Comparison of ENCODE assay signal across 8 mouse cellular contexts in the genomic region with DNA sequence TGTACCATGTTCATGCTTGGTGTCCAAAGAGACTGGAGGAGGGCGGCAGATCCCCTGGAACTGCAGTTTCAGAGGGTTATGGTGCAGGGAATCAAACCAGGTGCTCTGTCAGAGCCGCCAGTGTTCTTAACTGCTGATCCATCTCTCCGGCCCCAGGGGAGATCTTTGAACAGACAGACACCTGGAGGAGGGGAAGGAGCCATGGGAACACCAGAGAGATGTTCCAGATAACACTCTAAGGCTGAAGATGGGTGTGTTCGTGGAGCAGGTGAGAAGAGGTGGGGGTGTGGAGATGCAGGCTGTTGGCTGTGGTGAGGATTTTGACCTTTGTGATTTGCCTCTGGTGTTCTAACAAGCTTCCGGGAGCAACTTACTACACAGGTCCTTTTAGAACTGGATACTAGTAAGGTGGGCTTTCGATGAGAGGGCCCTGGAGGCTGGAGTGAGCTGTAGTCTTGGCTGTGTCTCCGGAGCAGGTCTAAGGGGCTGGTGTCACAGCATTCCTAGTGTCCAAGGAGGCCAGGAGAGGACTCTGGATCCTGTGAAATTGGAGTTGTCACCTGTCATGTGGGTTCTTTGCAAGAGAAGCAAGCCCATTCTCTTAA. TPM values are rescaled to one million over a fixed set of nuclear protein-coding genes. Genes with fewer than 3 reads are reported as not detected.
A peak's percentile ranks its signal among the peaks of the same experiment; 100 is the strongest.
DNase-seq lines count a peak whose midpoint lies in the region; ATAC-seq and TF ChIP-seq lines count a peak whose summit lies in the region.

No protein-coding gene starts in this region.

- H3K4me1 ChIP-seq in kidney, postnatal 0 days (replicated peaks; ENCODE audit: insufficient read depth, low read length), result peaks cover 22% of the 10 kb centered on the region; the same call in 1 of the 2 replicates
- peaks cover 10% of the 10 kb centered on the region for H3K4me1 ChIP-seq in bone marrow macrophage, adult 2 months (ENCODE audit: control insufficient read depth, insufficient read depth, low read length)
- H3K4me1 ChIP-seq in forebrain, embryonic 11.5 days (replicated peaks; ENCODE audit: control insufficient read depth, insufficient read depth, low read length), result peaks cover 30% of the 10 kb centered on the region
- H3K4me1 ChIP-seq in liver, postnatal 0 days (ENCODE audit: insufficient read depth), result peaks cover 48% of the 10 kb centered on the region

- no peak for TF ChIP-seq POLR2A in bone marrow macrophage, adult 2 months (IDR thresholded peaks at IDR 0.05; ENCODE audit: borderline replicate concordance, low read depth, low read length)

- no peak for DNase-seq in kidney, postnatal 0 days (ENCODE audit: low spot score)
- no peak for DNase-seq in kidney, postnatal 4 days
- no peak for DNase-seq in forebrain, embryonic 11.5 days (ENCODE audit: low spot score)
- no peak for DNase-seq in liver, postnatal 0 days
- DNase-seq in layer of hippocampus, adult 9-10 months (ENCODE audit: low spot score), result no peak
- DNase-seq in adrenal gland, postnatal 25 days, result no peak

- TF ChIP-seq CTCF in kidney, postnatal 0 days (IDR thresholded peaks at IDR 0.05; ENCODE audit: low read depth), result no peak
- TF ChIP-seq CTCF in bone marrow macrophage, adult 2 months (IDR thresholded peaks at IDR 0.05; ENCODE audit: low read depth, low read length), result no peak
- no peak for TF ChIP-seq CTCF in liver, postnatal 0 days (IDR thresholded peaks at IDR 0.05; ENCODE audit: low read depth)

- H3K36me3 ChIP-seq in kidney, postnatal 0 days (ENCODE audit: insufficient read depth, low read length), result peaks cover 8% of the 10 kb centered on the region; the same call in 1 of the 2 replicates
- H3K36me3 ChIP-seq in forebrain, embryonic 11.5 days (ENCODE audit: control insufficient read depth, insufficient read depth, low read length), result no peaks in the 10 kb centered on the region
- peaks cover 14% of the 10 kb centered on the region for H3K36me3 ChIP-seq in liver, postnatal 0 days (replicated peaks; ENCODE audit: insufficient read depth, low read length)

- ATAC-seq in kidney, postnatal 0 days (replicated peaks; ENCODE audit: low FRiP score, low read depth), result no peak
- no peak for ATAC-seq in forebrain, embryonic 11.5 days (replicated peaks; ENCODE audit: low FRiP score)
- no peak for ATAC-seq in liver, postnatal 0 days
- ATAC-seq in activated CD4-positive, CD25-positive, alpha-beta regulatory T cell, adult 4 months, result no peak

- no peaks in the 10 kb centered on the region for H3K27me3 ChIP-seq in kidney, postnatal 0 days (ENCODE audit: insufficient read depth, low read length)
- H3K27me3 ChIP-seq in forebrain, embryonic 11.5 days (ENCODE audit: control insufficient read depth, insufficient read depth, low read length), result 0 out of 2 replicates have a peak, but pooled peaks cover 2% of the 10 kb centered on the region
- no peaks in the 10 kb centered on the region for H3K27me3 ChIP-seq in liver, postnatal 0 days (ENCODE audit: insufficient read depth, low read length)

- no peak overlapping the region for H3K4me2 ChIP-seq in kidney, postnatal 0 days (ENCODE audit: low read length)
- H3K4me2 ChIP-seq in forebrain, embryonic 11.5 days (ENCODE audit: low read depth, low read length, severe bottlenecking), result no peak overlapping the region
- no peak overlapping the region for H3K4me2 ChIP-seq in liver, postnatal 0 days (ENCODE audit: low read depth, low read length)

- H3K27ac ChIP-seq in kidney, postnatal 0 days, result peak overlapping the region; percentile 98
- H3K27ac ChIP-seq in bone marrow macrophage, adult 2 months (ENCODE audit: insufficient read depth, low read depth, low read length), result peak overlapping the region; percentile 100
- no peak overlapping the region for H3K27ac ChIP-seq in forebrain, embryonic 11.5 days (ENCODE audit: low read depth, low read length)
- peak overlapping the region; percentile 100 for H3K27ac ChIP-seq in liver, postnatal 0 days (ENCODE audit: low read depth)

- 74% methylated on average over 7 of the region's 7 CpGs for WGBS in kidney, postnatal 0 days
- 83% methylated on average over 7 of the region's 7 CpGs for WGBS in forebrain, embryonic 11.5 days
- 77% methylated on average over 7 of the region's 7 CpGs for WGBS in liver, postnatal 0 days (ENCODE audit: insufficient replicate concordance)

- no peak for TF ChIP-seq EP300 in liver, postnatal 0 days (IDR thresholded peaks at IDR 0.05; ENCODE audit: low read depth)

- H3K4me3 ChIP-seq in kidney, postnatal 0 days (replicated peaks; ENCODE audit: low read depth, low read length), result no peak overlapping the region
- no peak overlapping the region for H3K4me3 ChIP-seq in bone marrow macrophage, adult 2 months (ENCODE audit: insufficient read depth, low read length)
- no peak overlapping the region for H3K4me3 ChIP-seq in forebrain, embryonic 11.5 days (ENCODE audit: low read depth, low read length)
- no peak overlapping the region for H3K4me3 ChIP-seq in liver, postnatal 0 days (ENCODE audit: low read depth, low read length)

- no peaks in the 10 kb centered on the region for H3K9me3 ChIP-seq in kidney, postnatal 0 days (replicated peaks; ENCODE audit: low read length)
- H3K9me3 ChIP-seq in forebrain, embryonic 11.5 days (ENCODE audit: control insufficient read depth, low read length), result no peaks in the 10 kb centered on the region
- no peaks in the 10 kb centered on the region for H3K9me3 ChIP-seq in liver, postnatal 0 days (ENCODE audit: low read length)

- no peak overlapping the region for H3K9ac ChIP-seq in kidney, postnatal 0 days (ENCODE audit: low read depth, low read length)
- H3K9ac ChIP-seq in forebrain, embryonic 11.5 days (ENCODE audit: low read length), result 0 out of 2 replicates have a peak overlapping the region, but pooled peaks have one; percentile 16
- H3K9ac ChIP-seq in liver, postnatal 0 days (replicated peaks), result no peak overlapping the region

RNA-seq across cellular contexts. Expression of gene Plekhg2, which starts 1.6 kb away (rescaled TPM):
- 29.9 and 33.3 TPM in 2 replicates for polyA plus RNA-seq in kidney, postnatal 0 days (2015; fragmentation: Nextera tagmentation; extraction: Ambion mirVana)
- 11.4 and 14.6 TPM in 2 replicates for polyA plus RNA-seq in bone marrow macrophage, adult 2 months (2012; ENCODE audit: insufficient read depth, insufficient read length, missing spikeins)
- 81.2 and 81.3 TPM in 2 replicates for polyA plus RNA-seq in forebrain, embryonic 11.5 days (2014; fragmentation: Nextera tagmentation; extraction: Ambion mirVana)
- polyA plus RNA-seq in liver, postnatal 0 days (2015; fragmentation: Nextera tagmentation; extraction: Ambion mirVana), result 2.8 and 3.9 TPM in 2 replicates
- total RNA-seq in adrenal gland, postnatal 25 days (2021), result 25.1 and 27.0 TPM in 2 replicates
- polyA plus RNA-seq in activated CD4-positive, CD25-positive, alpha-beta regulatory T cell, adult 4 months (2017; shearing (Covaris generic)), result 10 to 100 TPM; 61.5 to 70.3 TPM

RNA-seq across cellular contexts. Expression of gene Zfp36, which starts 6.1 kb away (rescaled TPM):
- polyA plus RNA-seq in kidney, postnatal 0 days (2015; fragmentation: Nextera tagmentation; extraction: Ambion mirVana), result 18.6 and 19.6 TPM in 2 replicates
- polyA plus RNA-seq in bone marrow macrophage, adult 2 months (2012; ENCODE audit: insufficient read depth, insufficient read length, missing spikeins), result 110 and 119 TPM in 2 replicates
- polyA plus RNA-seq in forebrain, embryonic 11.5 days (2014; fragmentation: Nextera tagmentation; extraction: Ambion mirVana), result 4.5 and 5.2 TPM in 2 replicates
- 13.5 and 21.1 TPM in 2 replicates for polyA plus RNA-seq in liver, postnatal 0 days (2015; fragmentation: Nextera tagmentation; extraction: Ambion mirVana)
- 14.8 and 16.1 TPM in 2 replicates for total RNA-seq in adrenal gland, postnatal 25 days (2021)
- polyA plus RNA-seq in activated CD4-positive, CD25-positive, alpha-beta regulatory T cell, adult 4 months (2017; shearing (Covaris generic)), result 100 to 1,000 TPM; 107 to 125 TPM

RNA-seq across cellular contexts. Expression of gene Med29, which starts 18.5 kb away (rescaled TPM):
- 44.6 and 47.8 TPM in 2 replicates for polyA plus RNA-seq in kidney, postnatal 0 days (2015; fragmentation: Nextera tagmentation; extraction: Ambion mirVana)
- 12.5 and 13.9 TPM in 2 replicates for polyA plus RNA-seq in bone marrow macrophage, adult 2 months (2012; ENCODE audit: insufficient read depth, insufficient read length, missing spikeins)
- polyA plus RNA-seq in forebrain, embryonic 11.5 days (2014; fragmentation: Nextera tagmentation; extraction: Ambion mirVana), result 40.1 and 46.1 TPM in 2 replicates
- polyA plus RNA-seq in liver, postnatal 0 days (2015; fragmentation: Nextera tagmentation; extraction: Ambion mirVana), result 18.0 and 18.6 TPM in 2 replicates
- total RNA-seq in adrenal gland, postnatal 25 days (2021), result 31.3 and 34.4 TPM in 2 replicates
- polyA plus RNA-seq in activated CD4-positive, CD25-positive, alpha-beta regulatory T cell, adult 4 months (2017; shearing (Covaris generic)), result 10 to 100 TPM; 29.7 to 30.6 TPM

RNA-seq across cellular contexts. Expression of gene Paf1, which starts 18.8 kb away (rescaled TPM):
- polyA plus RNA-seq in kidney, postnatal 0 days (2015; fragmentation: Nextera tagmentation; extraction: Ambion mirVana), result 60.2 and 70.3 TPM in 2 replicates
- polyA plus RNA-seq in bone marrow macrophage, adult 2 months (2012; ENCODE audit: insufficient read depth, insufficient read length, missing spikeins), result 102 and 123 TPM in 2 replicates
- polyA plus RNA-seq in forebrain, embryonic 11.5 days (2014; fragmentation: Nextera tagmentation; extraction: Ambion mirVana), result 82.0 and 82.9 TPM in 2 replicates
- polyA plus RNA-seq in liver, postnatal 0 days (2015; fragmentation: Nextera tagmentation; extraction: Ambion mirVana), result 16.9 and 21.1 TPM in 2 replicates
- 80.7 and 92.7 TPM in 2 replicates for total RNA-seq in adrenal gland, postnatal 25 days (2021)
- 10 to 100 TPM; 49.2 to 65.4 TPM for polyA plus RNA-seq in activated CD4-positive, CD25-positive, alpha-beta regulatory T cell, adult 4 months (2017; shearing (Covaris generic))

RNA-seq across cellular contexts. Expression of gene Rps16, which starts 23.5 kb away (rescaled TPM):
- polyA plus RNA-seq in kidney, postnatal 0 days (2015; fragmentation: Nextera tagmentation; extraction: Ambion mirVana), result 1,088 and 1,198 TPM in 2 replicates
- polyA plus RNA-seq in bone marrow macrophage, adult 2 months (2012; ENCODE audit: insufficient read depth, insufficient read length, missing spikeins), result 801 and 823 TPM in 2 replicates
- polyA plus RNA-seq in forebrain, embryonic 11.5 days (2014; fragmentation: Nextera tagmentation; extraction: Ambion mirVana), result 727 and 782 TPM in 2 replicates
- 653 and 673 TPM in 2 replicates for polyA plus RNA-seq in liver, postnatal 0 days (2015; fragmentation: Nextera tagmentation; extraction: Ambion mirVana)
- total RNA-seq in adrenal gland, postnatal 25 days (2021), result 820 and 1,029 TPM in 2 replicates
- polyA plus RNA-seq in activated CD4-positive, CD25-positive, alpha-beta regulatory T cell, adult 4 months (2017; shearing (Covaris generic)), result 1,000 to 10,000 TPM; 1,380 to 1,513 TPM
